Mouse (Mus musculus) Patski (cell line): ENCODE results near the gene Psme2b. TPM values are rescaled to one million over a fixed set of nuclear protein-coding genes. Genes with fewer than 3 reads are reported as not detected.
"Not testable (repeated sequence)": the region's sequence is repeated elsewhere in the genome, so short reads cannot be mapped to it uniquely, and the experiment has no call there.

Source experiments
- ATAC-seq: fragments of 100-300 bp; one replicate; pipeline ENCODE4 v1.8.0; 2021
- CTCF ChIA-PET: fragments of 350-600 bp; sonication (Branson Sonifier 250); formaldehyde crosslinking; loops from one replicate; lab custom pipeline; 2022; ENCODE audit warnings: inconsistent platforms; lab: Charles Lee
- POLR2A ChIA-PET: fragments of 350-600 bp; sonication (Branson Sonifier 250); formaldehyde crosslinking; loops from one replicate; lab custom pipeline; 2022; ENCODE audit warnings: antibody characterized with exemption, inconsistent platforms; lab: Charles Lee
- DNase-seq: peaks from one replicate; pipeline ENCODE4 v3.0.0-alpha.2; 2011; ENCODE audit warnings: low read depth, low spot score
- H3K27me3 ChIP-seq: fragments of 371-371 bp; one replicate; pipeline ENCODE4 v1.5.1; 2021
- in situ Hi-C: fragments of 300-500 bp; cut with MboI; formaldehyde crosslinking; loops from 3 replicates; pipeline ENCODE4 v1.11.1; 2018; ENCODE audit warnings: low pct_unique_long_range_greater_than_20kb, mixed read lengths
- polyA plus RNA-seq: library from polyadenylated mRNA; unstranded; gene quantifications from one replicate; pipeline ENCODE4 v1.2.3, GENCODE M21; 2021

Gene Psme2b
- 93.0 TPM for polyA plus RNA-seq

DNA sequence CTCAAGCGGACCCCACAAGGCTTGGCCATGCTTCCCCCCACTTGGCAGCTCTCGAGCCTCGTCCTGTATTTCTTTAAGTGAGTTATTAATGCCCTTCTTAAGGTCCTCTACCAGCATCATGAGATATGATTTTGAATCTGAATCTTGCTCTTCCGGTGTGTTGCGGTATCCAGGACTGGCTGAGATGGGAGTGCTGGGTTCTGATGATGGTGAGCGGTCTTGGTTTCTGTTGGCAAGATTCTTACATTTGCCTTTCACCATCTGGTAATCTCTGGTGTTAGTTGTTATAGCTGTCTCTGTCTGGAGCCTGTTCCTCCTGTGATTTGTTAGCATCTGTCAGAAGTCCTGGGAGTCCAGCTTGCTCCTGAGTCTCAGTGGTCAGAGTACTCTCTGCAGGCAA, at the start of gene Psme2b:
Gene Psme2b, minus strand, starts transcription at position 101 of the 400 bp plus-strand sequence.
- in situ Hi-C loops, CTCF ChIA-PET: not testable (repeated sequence)

DNA sequence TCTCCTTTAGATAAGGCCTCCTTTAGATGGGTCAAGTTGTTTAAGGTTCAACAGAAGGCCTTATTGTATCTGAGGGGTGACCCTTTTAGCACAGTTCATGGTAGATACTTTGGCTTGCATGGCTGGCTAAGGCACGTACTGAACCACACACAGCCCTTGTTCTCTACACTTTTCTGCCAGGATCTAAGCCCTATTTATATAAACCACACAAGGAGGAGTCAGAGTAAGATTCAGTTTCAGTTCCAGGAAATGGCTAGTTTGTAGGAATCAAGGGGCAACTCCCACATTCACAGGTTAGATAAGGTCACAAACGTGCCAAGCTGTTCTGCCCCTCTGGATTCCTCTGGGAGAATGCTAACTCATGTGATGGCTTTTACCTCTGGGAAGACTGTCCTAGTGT, 48.0 kb upstream of the Psme2b start, which contains the start of gene Tgtp1:
Gene Tgtp1, minus strand, starts transcription at position 155 of the 400 bp plus-strand sequence.
- in situ Hi-C loops: loop anchor here (10.0 kb wide), 2 partner anchors 69 to 91 kb away; no protein-coding TSS in a partner anchor
- H3K27me3 ChIP-seq, POLR2A ChIA-PET, DNase-seq, ATAC-seq, CTCF ChIA-PET: not testable (repeated sequence)

More for the DNA sequence above, at the start of gene Psme2b:
- POLR2A ChIA-PET, ATAC-seq, DNase-seq, H3K27me3 ChIP-seq: not testable (repeated sequence)

DNA sequence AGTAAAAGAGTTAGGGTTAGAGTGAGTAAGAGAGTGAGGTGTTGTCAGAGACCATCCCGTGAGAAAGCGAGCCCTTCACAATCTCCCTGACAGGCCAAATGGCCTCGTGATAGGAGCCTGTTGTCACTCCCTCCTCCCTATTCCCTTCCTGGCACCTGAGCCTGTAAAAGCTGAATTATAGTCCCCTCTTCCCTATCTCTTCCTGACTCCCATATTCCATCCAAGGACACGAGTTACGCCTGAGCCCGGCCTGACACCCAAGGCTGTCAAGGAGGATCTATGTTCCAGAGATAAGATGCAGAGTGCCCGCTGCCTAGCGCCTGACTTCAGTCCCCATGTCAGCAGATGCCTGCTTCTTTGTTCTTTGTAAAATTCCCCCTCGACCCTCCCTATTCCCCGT, 47.3 kb upstream of the Psme2b start:
- in situ Hi-C loops: loop anchor here (10.0 kb wide), 2 partner anchors 68 to 92 kb away; no protein-coding TSS in a partner anchor
- CTCF ChIA-PET: not testable (repeated sequence)

GRCm38 (mm10) chr11:48991740-48992520, 45.9 kb upstream of the Psme2b start, which contains the start of gene Gm12185:
Gm12185 (minus strand) TSS chr11:48992226.
- POLR2A ChIA-PET, DNase-seq, ATAC-seq, H3K27me3 ChIP-seq: not testable (repeated sequence)
- CTCF ChIA-PET: interaction anchor here (1.2 kb wide), 1 partner anchor 93 kb away, joined by 3 read pairs; no protein-coding TSS in a partner anchor
- in situ Hi-C loops: loop anchor here (10.0 kb wide), 2 partner anchors 67 to 93 kb away; no protein-coding TSS in a partner anchor

More for the DNA sequence above, 47.3 kb upstream of the Psme2b start:
- DNase-seq, POLR2A ChIA-PET, H3K27me3 ChIP-seq, ATAC-seq: not testable (repeated sequence)

DNA sequence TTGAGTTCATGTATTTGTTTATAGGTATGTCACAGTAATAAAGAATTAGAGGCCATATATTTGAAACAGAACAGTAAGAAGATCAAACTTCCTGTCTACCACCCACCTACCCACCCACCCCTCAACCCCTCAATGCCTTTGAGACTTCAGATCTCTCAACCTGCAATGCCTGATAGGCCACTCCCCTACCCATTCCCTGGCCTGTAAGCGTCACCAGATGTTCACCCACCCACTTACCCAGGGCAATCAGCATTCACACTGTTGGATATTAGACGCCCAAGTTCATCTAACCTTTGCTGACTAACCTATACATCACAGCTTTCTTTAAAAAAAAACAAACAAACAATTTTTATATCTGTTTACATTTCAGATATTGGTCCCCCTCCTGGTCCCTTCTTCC, 44.0 kb upstream of the Psme2b start:
- DNase-seq, CTCF ChIA-PET, ATAC-seq, POLR2A ChIA-PET, H3K27me3 ChIP-seq: not testable (repeated sequence)
- in situ Hi-C loops: loop anchor here (10.0 kb wide), 2 partner anchors 65 to 95 kb away; no protein-coding TSS in a partner anchor

GRCm38 (mm10) chr11:48988219-48988618, 42.2 kb upstream of the Psme2b start:
- DNase-seq, CTCF ChIA-PET, in situ Hi-C loops, H3K27me3 ChIP-seq, POLR2A ChIA-PET, ATAC-seq: not testable (repeated sequence)

DNA sequence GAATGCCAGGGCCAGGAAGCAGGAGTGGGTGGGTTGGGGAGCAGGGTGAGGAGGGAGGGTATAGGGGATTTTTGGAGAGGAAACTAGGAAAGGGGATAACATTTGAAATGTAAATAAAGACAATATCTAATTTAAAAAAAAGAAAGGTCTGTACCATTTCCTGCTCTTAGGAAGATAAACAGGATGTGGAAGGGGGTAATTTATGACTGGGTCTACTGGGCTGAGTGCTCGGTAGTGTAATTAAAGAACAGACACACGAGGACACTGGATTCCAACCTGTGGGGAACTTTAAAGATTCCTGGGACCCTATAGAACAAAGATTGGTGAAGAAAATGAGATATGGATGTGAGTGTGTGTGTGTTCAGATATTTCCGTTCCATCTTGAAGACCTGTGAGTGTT, 36.9 kb upstream of the Psme2b start:
- ATAC-seq, CTCF ChIA-PET, H3K27me3 ChIP-seq, POLR2A ChIA-PET, in situ Hi-C loops, DNase-seq: not testable (repeated sequence)

- H3K27me3 ChIP-seq, CTCF ChIA-PET, in situ Hi-C loops, DNase-seq, POLR2A ChIA-PET: not testable (repeated sequence)
- peak; percentile 83 for ATAC-seq
These were observed 34.1 kb upstream of the Psme2b start for GRCm38 (mm10) chr11:48980052-48980451.

DNA sequence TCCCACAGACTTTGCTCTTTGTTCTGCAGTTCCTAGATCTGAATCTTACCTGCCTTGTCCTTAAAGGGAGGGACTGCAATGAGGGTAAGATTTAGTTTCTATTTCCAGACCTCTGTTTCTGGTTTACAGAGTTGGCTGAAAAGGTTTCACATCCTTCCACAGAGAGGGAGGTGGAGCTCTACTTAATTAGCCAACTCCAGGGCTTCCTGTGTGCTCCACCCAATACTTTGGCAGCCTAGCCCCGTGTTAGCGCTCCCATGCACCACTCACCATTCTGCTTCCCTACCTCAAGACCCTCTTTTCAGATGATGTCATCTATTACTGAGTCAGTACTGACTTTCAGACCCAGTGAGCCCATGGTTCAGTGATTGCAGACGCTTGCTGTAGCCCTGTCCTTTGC, 33.3 kb upstream of the Psme2b start, which contains the start of gene 9930111J21Rik1:
Gene 9930111J21Rik1, minus strand, starts transcription at position 148 of the 400 bp plus-strand sequence.
- ATAC-seq, CTCF ChIA-PET, in situ Hi-C loops, POLR2A ChIA-PET, DNase-seq, H3K27me3 ChIP-seq: not testable (repeated sequence)

GRCm38 (mm10) chr11:48978240-48978939, 32.4 kb upstream of the Psme2b start, which contains the start of gene Olfr56:
Olfr56 (plus strand) TSS chr11:48978889.
- in situ Hi-C loops, DNase-seq, POLR2A ChIA-PET, CTCF ChIA-PET, ATAC-seq, H3K27me3 ChIP-seq: not testable (repeated sequence)

- DNase-seq, CTCF ChIA-PET, in situ Hi-C loops, POLR2A ChIA-PET, H3K27me3 ChIP-seq: not testable (repeated sequence)
- ATAC-seq: peak; percentile 86
These were observed 28.7 kb upstream of the Psme2b start for GRCm38 (mm10) chr11:48974686-48975085.

DNA sequence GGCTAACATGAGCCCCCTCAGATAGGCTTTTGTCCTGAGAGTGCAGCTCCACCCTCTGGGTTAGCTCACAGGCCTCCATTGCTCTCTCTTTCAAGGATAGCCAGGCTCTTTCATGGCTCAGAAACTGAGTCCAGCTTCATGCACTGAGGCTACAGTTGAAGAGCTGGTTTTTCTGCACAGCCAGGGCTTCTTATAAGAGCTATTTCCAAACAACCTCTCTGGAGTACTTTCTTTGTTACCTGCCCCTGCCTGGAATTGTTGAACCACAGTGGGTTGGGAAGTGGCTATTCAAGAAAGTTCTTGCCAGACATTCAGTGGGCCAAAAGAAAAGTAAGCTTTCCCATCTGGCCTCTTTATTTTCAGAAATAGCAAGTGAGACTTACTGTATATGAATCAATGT, 6.7 kb downstream of the Psme2b start:
- POLR2A ChIA-PET, ATAC-seq, CTCF ChIA-PET, in situ Hi-C loops, H3K27me3 ChIP-seq, DNase-seq: not testable (repeated sequence)

- POLR2A ChIA-PET: not testable (repeated sequence)
These were observed 10.7 kb downstream of the Psme2b start for GRCm38 (mm10) chr11:48935291-48935690.

DNA sequence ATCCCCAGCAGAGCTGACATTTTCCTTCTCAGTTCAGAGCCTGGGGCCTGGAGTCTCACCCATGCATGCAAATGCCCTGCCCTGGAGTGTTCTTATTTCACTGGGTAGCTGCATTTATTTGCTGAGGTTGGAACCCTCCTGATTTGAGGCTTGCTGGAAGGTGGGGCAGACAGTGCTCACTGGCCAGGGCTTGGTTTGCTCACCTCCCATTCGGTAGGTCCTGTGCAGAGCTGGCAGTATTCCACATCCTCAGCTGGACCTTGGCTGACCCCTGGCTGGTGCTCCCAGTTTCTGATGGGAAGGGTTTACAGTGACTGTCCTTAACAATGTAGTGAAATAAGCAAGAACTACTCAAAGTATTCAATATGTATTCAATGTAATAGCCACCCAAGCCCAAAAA, 12.1 kb downstream of the Psme2b start:
- CTCF ChIA-PET, in situ Hi-C loops, DNase-seq, ATAC-seq, H3K27me3 ChIP-seq, POLR2A ChIA-PET: not testable (repeated sequence)

More at GRCm38 (mm10) chr11:48935291-48935690, 10.7 kb downstream of the Psme2b start:
- in situ Hi-C loops, H3K27me3 ChIP-seq, DNase-seq, ATAC-seq, CTCF ChIA-PET: not testable (repeated sequence)
